Mouse (Mus musculus): Measurements from ENCODE around the gene Pomgnt1. TPM values are rescaled to one million over a fixed set of nuclear protein-coding genes. Genes with fewer than 3 reads are reported as not detected.

Gene Pomgnt1
- polyA plus RNA-seq (2016; fragmentation: Nextera tagmentation; extraction: Ambion mirVana), result 57.6 and 61.4 TPM in 2 replicates

DNA sequence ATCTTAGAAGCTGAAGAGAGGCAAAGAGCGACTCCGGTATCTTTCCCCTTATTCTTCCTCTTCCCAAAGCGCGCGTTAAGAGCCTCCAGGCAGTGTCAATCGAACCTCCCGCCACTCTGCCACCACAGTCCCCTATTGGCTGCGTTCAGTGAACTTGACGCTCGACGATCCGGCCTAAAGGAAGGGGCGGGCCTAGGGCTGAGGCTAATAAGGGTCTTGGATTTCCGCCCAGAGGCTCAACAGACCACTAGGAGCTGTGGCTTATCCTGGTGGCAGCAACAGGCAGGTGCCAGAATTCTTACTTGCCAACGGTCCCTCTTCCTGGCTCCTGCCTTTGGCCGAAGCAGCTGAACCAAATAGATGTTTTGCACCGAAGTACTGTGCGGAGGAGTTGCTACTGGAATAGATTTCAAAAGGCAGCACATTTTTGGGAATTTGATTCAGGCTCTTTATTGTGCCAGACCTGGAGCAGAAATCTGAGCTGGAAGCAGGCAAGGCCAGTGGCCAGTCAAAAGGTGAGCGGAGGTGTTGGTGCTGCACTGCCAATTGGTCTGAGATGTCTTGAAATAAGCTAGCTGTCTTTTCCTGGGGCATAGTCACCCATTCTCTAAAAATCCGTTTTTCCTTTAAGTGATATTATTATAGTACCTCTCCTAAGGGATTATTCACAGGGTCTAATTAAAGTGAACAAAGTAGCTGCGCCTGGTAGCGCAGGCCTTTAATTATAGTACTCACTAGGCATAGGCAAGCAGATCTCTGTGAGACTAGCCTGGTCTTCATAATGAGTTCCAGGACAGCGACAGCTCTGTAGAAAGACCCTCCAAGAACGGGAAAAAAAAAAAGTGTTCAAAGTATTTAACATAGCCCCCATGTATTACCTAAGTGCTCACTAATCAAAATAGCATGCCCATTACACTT, at the start of gene Pomgnt1, which contains the start of gene Rad54l:
Gene Pomgnt1, plus strand, starts transcription at position 239 of the 918 bp plus-strand sequence.
Gene Rad54l, minus strand, starts transcription at position 89 of the 918 bp plus-strand sequence.
- H3K4me1 ChIP-seq, result peaks cover 27% of the 10 kb centered on the region
- no peaks in the 10 kb centered on the region for H3K9me3 ChIP-seq
- peak; percentile 95 for DNase-seq (ENCODE audit: low spot score)
- H3K4me3 ChIP-seq, result peak within 1 kb of the TSS; percentile 80
- no peaks in the 10 kb centered on the region for H3K27me3 ChIP-seq (replicated peaks; ENCODE audit: low read depth, poor library complexity, severe bottlenecking)
- H3K27ac ChIP-seq (replicated peaks), result peak within 1 kb of the TSS; percentile 82
- H3K36me3 ChIP-seq (replicated peaks), result peaks cover 25% of the 10 kb centered on the region
- 5% methylated on average over 24 of the region's 24 CpGs for WGBS

DNA sequence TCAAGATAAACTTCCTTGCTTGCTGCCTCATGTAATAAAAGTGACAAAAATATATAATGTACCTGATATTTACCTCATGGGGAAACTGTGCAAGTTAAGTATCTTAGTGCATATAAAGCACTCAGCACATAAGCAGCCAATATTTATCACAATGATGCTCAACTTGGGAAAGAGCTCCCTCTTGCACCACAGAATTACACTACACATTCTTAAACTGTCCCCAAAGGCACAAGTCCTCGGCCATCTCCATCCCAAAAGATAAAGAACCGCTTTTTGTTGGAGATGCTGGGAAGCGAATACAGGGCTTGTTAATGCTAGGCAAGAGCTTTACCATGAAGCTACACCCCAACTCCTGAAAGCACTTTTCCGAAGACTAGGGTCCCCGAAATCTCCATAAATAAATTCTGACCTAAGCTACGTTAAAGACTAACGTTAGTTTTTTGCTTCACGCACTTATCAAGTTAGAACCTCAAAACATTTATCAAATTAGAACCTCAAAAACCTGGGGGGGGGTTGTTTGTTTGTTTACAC, 49.4 kb upstream of the Pomgnt1 start:
- peak overlapping the region; percentile 98 for H3K27ac ChIP-seq (replicated peaks)
- no peak for DNase-seq (ENCODE audit: low spot score)

DNA sequence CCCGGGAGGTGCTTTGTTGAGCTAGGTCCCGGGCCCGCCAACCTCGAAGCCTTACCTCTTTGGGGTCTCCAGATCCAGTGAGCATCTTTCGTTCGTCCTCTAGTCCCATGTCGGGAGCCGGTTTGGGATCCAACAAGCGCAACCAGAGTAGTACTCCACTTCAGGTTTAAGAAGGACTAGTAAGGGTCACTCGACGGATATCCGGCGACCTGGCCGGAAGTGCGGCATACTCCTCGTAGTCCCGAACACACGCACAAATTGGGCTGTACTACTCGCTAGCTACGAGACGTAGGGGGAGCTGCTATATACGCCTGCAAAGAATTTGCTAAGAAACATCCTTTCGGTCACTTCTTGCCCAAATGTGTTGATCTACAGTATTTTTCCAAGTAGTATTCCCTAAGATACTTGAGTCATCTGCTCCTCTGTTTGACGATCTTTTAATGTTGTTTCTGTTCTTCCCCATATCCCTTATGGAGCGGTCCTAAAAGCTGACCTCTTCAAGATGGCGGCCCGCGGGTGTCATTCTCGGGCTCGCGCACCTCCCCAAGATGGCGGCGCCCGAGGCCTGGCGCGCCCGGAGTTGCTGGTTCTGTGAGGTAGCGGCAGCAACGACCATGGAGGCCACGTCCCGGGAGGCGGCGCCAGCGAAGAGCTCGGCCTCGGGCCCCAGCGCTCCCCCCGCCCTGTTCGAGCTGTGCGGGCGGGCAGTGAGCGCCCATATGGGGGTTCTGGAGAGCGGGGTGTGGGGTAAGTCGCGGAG, 48.6 kb upstream of the Pomgnt1 start, which contains the start of the genes Uqcrh and Lrrc41:
Gene Uqcrh, minus strand, starts transcription at position 211 of the 760 bp plus-strand sequence.
Gene Lrrc41, plus strand, starts transcription at position 409 of the 760 bp plus-strand sequence.
- Histone ChIP-seq H3K27me3 (replicated peaks; ENCODE audit: low read depth, poor library complexity, severe bottlenecking) (no peaks in the 10 kb centered on the region), H3K36me3 (replicated peaks) (peaks cover 23% of the 10 kb centered on the region), H3K4me3 (peak within 1 kb of the TSS; percentile 100), H3K27ac (replicated peaks) (peak within 1 kb of the TSS; percentile 98), H3K9me3 (no peaks in the 10 kb centered on the region), H3K4me1 (peaks cover 33% of the 10 kb centered on the region)
- peak; percentile 96 for DNase-seq (ENCODE audit: low spot score)
- under 1% methylated on average over 55 of the region's 55 CpGs for WGBS

More for the DNA sequence above, 49.4 kb upstream of the Pomgnt1 start:
- H3K27me3 ChIP-seq (replicated peaks; ENCODE audit: low read depth, poor library complexity, severe bottlenecking), result no peaks in the 10 kb centered on the region
- H3K36me3 ChIP-seq (replicated peaks), result peaks cover 23% of the 10 kb centered on the region
- 2% methylated on average over 8 of the region's 8 CpGs for WGBS
- peak overlapping the region; percentile 100 for H3K4me3 ChIP-seq
- H3K4me1 ChIP-seq, result peaks cover 33% of the 10 kb centered on the region
- H3K9me3 ChIP-seq, result no peaks in the 10 kb centered on the region

GRCm38 (mm10) chr4:116075631-116076368, 47.8 kb upstream of the Pomgnt1 start:
- WGBS, result under 1% methylated on average over 77 of the region's 77 CpGs
- H3K4me1 ChIP-seq, result peaks cover 33% of the 10 kb centered on the region
- H3K27ac ChIP-seq (replicated peaks), result peak overlapping the region; percentile 98
- H3K36me3 ChIP-seq (replicated peaks), result peaks cover 24% of the 10 kb centered on the region
- DNase-seq (ENCODE audit: low spot score), result peak; percentile 85
- no peaks in the 10 kb centered on the region for H3K27me3 ChIP-seq (replicated peaks; ENCODE audit: low read depth, poor library complexity, severe bottlenecking)
- H3K9me3 ChIP-seq, result no peaks in the 10 kb centered on the region
- peak overlapping the region; percentile 100 for H3K4me3 ChIP-seq

DNA sequence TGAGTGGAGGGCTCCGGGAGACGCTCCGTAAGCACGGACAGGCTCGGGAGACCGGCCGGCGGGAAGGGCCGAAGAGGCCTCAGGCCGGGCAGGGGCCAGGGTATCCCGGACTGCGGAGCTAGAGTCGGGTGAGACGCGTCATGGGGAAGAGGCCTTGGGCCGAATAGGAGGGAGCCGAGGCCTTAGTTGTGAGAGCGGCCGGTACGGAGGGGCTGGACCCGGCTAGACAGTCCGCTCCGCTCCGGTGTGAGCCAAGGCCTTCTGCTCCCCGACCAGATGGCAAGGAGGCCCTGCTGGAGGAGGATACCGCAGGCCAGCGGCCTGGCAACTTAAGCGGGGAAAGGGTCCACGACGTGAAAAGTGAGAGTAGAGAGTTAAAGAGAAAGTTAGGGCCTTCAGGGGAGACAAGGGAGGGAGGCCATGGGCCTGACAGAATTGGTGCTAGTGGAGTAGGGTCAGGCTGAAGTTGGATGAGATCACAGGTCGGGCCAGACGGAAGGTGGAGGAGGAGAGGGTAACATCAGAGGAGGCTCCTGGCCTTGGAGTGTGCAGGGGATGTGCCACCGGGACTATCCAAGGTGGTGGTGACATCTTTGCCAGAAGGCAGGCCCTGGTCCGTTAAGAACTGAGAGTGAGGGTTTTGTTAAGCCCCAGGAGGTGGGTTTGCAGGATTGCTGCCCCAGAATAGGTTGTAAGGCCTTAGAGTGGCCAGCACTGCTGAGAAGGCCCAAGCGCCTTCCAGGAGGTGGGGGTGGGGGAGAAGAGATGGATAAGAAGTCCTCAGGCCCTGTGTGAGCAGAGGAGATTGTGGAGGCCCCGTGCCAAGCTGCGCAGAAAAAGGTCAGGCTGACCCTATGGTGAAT, 47.0 kb upstream of the Pomgnt1 start:
- H3K4me1 ChIP-seq, result peaks cover 33% of the 10 kb centered on the region
- peak overlapping the region; percentile 98 for H3K27ac ChIP-seq (replicated peaks)
- peaks cover 29% of the 10 kb centered on the region for H3K36me3 ChIP-seq (replicated peaks)
- no peaks in the 10 kb centered on the region for H3K27me3 ChIP-seq (replicated peaks; ENCODE audit: low read depth, poor library complexity, severe bottlenecking)
- WGBS, result 3% methylated on average over 37 of the region's 37 CpGs
- DNase-seq (ENCODE audit: low spot score), result peak; percentile 68
- peak overlapping the region; percentile 100 for H3K4me3 ChIP-seq
- no peaks in the 10 kb centered on the region for H3K9me3 ChIP-seq

- peak overlapping the region; percentile 100 for H3K4me3 ChIP-seq
- DNase-seq (ENCODE audit: low spot score), result no peak
- WGBS, result 72% methylated on average over 3 of the region's 3 CpGs
- H3K4me1 ChIP-seq, result peaks cover 32% of the 10 kb centered on the region
- H3K36me3 ChIP-seq (replicated peaks), result peaks cover 38% of the 10 kb centered on the region
- H3K9me3 ChIP-seq, result no peaks in the 10 kb centered on the region
- peak overlapping the region; percentile 98; the same call in 1 of the 2 replicates for H3K27ac ChIP-seq (replicated peaks)
- no peaks in the 10 kb centered on the region for H3K27me3 ChIP-seq (replicated peaks; ENCODE audit: low read depth, poor library complexity, severe bottlenecking)
Measured at GRCm38 (mm10) chr4:116077240-116078095, 46.2 kb upstream of the Pomgnt1 start.

DNA sequence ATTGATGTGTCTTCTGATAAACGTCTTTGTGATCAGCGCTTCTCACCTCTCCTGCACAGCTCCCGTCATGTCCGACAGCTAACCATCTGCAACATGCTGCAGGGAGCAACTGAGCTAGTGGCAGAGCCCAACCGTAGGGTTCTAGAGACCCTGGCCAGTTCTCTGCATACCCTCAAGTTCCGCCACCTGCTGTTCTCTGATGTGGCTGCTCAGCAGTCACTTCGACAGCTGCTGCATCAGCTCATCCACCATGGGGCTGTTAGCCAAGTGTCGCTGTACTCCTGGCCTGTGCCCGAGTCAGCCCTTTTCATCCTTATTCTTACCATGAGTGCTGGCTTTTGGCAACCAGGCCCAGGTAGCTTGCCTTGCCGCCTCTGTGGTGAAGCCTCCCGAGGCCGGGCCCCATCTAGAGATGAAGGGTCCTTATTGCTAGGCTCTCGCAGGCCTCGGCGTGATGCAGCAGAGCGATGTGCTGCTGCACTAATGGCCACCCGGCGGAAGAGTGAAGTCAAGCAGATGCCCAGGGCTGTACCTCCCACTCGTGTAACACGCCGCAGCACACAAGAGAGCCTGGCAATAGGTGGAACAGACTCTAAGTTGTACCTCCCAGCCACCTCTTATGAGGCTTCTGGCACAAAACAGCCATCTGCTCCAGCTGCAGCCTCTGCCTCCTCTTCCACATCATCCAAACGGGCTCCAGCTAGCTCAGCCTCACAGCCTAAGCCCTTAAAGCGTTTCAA, 35.0 kb upstream of the Pomgnt1 start:
- peaks cover 100% of the 10 kb centered on the region for H3K36me3 ChIP-seq (replicated peaks)
- H3K27ac ChIP-seq (replicated peaks), result no peak overlapping the region
- H3K4me3 ChIP-seq, result no peak overlapping the region
- H3K9me3 ChIP-seq, result no peaks in the 10 kb centered on the region
- no peak for DNase-seq (ENCODE audit: low spot score)
- H3K27me3 ChIP-seq (replicated peaks; ENCODE audit: low read depth, poor library complexity, severe bottlenecking), result no peaks in the 10 kb centered on the region
- no peaks in the 10 kb centered on the region for H3K4me1 ChIP-seq
- 91% methylated on average over 23 of the region's 23 CpGs for WGBS

DNA sequence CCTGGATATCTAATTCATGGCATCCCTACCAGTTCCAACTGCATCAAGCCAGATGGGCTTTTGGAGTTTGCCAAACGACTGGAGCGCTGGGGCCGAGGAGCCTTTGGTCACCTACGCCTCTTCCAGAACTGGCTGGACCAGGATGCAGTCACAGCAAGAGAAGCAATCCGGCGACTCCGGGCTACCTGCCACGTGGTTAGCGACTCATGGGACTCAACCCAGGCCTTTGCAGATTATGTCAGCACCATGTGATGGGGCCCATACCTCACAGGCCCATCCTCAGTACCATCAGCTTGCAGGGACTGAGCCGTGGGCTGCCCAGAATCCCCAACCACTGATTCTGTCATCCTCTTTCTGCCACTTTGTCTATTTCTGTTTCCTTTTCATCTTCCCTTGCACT, 27.3 kb upstream of the Pomgnt1 start:
- H3K36me3 ChIP-seq (replicated peaks), result peaks cover 100% of the 10 kb centered on the region
- no peak overlapping the region for H3K4me3 ChIP-seq
- no peaks in the 10 kb centered on the region for H3K27me3 ChIP-seq (replicated peaks; ENCODE audit: low read depth, poor library complexity, severe bottlenecking)
- H3K9me3 ChIP-seq, result no peaks in the 10 kb centered on the region
- no peak overlapping the region for H3K27ac ChIP-seq (replicated peaks)
- no peak for DNase-seq (ENCODE audit: low spot score)
- WGBS, result 93% methylated on average over 10 of the region's 10 CpGs
- no peaks in the 10 kb centered on the region for H3K4me1 ChIP-seq

GRCm38 (mm10) chr4:116097211-116097610, 26.4 kb upstream of the Pomgnt1 start:
- H3K4me1 ChIP-seq, result no peaks in the 10 kb centered on the region
- peaks cover 100% of the 10 kb centered on the region for H3K36me3 ChIP-seq (replicated peaks)
- no peak overlapping the region for H3K27ac ChIP-seq (replicated peaks)
- no peaks in the 10 kb centered on the region for H3K9me3 ChIP-seq
- DNase-seq (ENCODE audit: low spot score), result no peak
- WGBS, result 86% methylated on average over 8 of the region's 8 CpGs
- H3K4me3 ChIP-seq, result no peak overlapping the region
- H3K27me3 ChIP-seq (replicated peaks; ENCODE audit: low read depth, poor library complexity, severe bottlenecking), result no peaks in the 10 kb centered on the region

- Histone ChIP-seq H3K9me3 (no peaks in the 10 kb centered on the region), H3K4me1 (no peaks in the 10 kb centered on the region), H3K27ac (replicated peaks) (no peak overlapping the region), H3K36me3 (replicated peaks) (peaks cover 100% of the 10 kb centered on the region), H3K4me3 (no peak overlapping the region), H3K27me3 (replicated peaks; ENCODE audit: low read depth, poor library complexity, severe bottlenecking) (no peaks in the 10 kb centered on the region)
- DNase-seq (ENCODE audit: low spot score), result no peak
- 90% methylated on average over 7 of the region's 7 CpGs for WGBS
Measured at GRCm38 (mm10) chr4:116100959-116101358, 22.7 kb upstream of the Pomgnt1 start.
